Mouse (Mus musculus) bone marrow macrophage, adult 2 months (primary cell): Measurements from ENCODE around the gene Serpina3n. TPM values are rescaled to one million over a fixed set of nuclear protein-coding genes. Genes with fewer than 3 reads are reported as not detected.
"Not testable (repeated sequence)": the region's sequence is repeated elsewhere in the genome, so short reads cannot be mapped to it uniquely, and the experiment has no call there.

Source experiments
- H3K27ac ChIP-seq: 2 replicates; pipeline ENCODE4 v1.5.1; 2012; ENCODE audit warnings: low read depth, low read length; ENCODE audit not compliant: insufficient read depth
- H3K4me1 ChIP-seq: 2 replicates; pipeline ENCODE4 v1.6.1; 2012; ENCODE audit warnings: low read length; ENCODE audit not compliant: control insufficient read depth, insufficient read depth
- H3K4me3 ChIP-seq: 2 replicates; pipeline ENCODE4 v1.5.1; 2012; ENCODE audit warnings: mild to moderate bottlenecking, low read length, moderate library complexity; ENCODE audit not compliant: insufficient read depth
- CTCF ChIP-seq: IDR thresholded peaks from 2 replicates; pipeline ENCODE4 v1.5.1; 2012; ENCODE audit warnings: low read depth, mild to moderate bottlenecking, low read length, moderate library complexity
- POLR2A ChIP-seq: IDR thresholded peaks from 2 replicates; pipeline ENCODE4 v1.6.1; 2012; ENCODE audit warnings: mild to moderate bottlenecking, low read depth, low read length, borderline replicate concordance
- polyA plus RNA-seq: library from polyadenylated mRNA; stranded (reverse); fragments of >200 nt; gene quantifications from 2 replicates; pipeline ENCODE4 v1.2.4, GENCODE M21; 2012; ENCODE audit not compliant: missing spikeins, insufficient read depth, insufficient read length

Gene Serpina3n
- polyA plus RNA-seq, 1 experiment, result not detected

GRCm38 (mm10) chr12:104433951-104434735 is 27.6 kb downstream of the Serpina3n start:
- no peak for TF ChIP-seq CTCF
- no peak for TF ChIP-seq POLR2A
- H3K27ac ChIP-seq, result no peak overlapping the region
- H3K4me1 ChIP-seq, result no peaks in the 10 kb centered on the region
- H3K4me3 ChIP-seq, result no peak overlapping the region

DNA sequence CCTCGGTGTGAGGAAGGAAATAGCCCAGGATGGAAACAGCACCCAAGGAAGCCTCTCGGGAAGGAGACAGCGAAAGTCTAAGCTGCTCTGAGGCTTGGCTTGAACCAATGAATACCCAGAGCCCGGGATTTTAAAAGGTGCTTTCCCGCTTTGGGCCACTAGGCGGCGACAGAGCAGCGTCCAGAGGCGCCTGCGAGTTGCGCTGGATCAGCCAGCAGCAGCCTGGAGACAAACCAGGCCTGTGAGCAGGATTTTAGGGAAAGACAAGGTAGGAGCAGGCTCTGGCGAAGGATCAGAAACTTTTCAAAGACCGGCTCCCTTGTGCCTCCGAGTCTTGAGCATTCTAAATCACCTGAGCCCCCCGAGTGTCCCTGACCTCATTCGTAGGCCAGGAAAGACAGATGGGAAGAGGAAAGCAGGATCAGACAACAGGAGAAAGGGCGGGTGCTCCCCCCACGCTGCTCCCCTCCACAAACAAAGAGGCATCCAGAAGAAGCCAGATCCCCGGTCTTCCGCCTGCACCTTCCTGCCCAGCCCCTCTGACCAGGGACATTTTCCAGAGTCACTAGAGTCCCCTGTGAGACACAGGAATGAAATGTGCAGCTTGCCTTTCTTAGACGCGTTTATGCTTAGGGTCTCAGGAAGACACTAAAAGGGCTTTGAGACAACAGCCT is 33.7 kb downstream of the Serpina3n start:
- Histone ChIP-seq H3K27ac (no peak overlapping the region), H3K4me1 (no peaks in the 10 kb centered on the region), H3K4me3 (no peak overlapping the region)
- TF ChIP-seq CTCF, result peak; percentile 55
- no peak for TF ChIP-seq POLR2A

DNA sequence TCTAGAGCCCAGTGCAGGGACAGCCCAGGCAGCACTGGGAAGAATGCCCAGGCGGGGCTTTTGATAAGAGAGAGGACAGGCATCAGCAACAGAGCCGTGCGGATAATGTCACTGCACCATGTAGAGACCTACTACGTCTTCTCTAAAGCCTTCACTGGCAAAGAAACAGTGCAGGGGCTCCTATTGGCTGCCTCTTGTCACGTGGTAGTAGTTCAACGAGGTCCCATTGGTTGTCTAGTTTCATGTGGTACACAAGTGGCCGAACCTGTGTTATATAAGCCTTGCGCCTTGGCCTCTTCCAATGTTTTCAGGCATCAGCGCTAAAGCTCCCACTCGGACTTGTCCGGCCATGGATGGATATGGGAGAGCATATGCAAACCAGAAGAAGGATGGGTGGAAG is 37.2 kb downstream of the Serpina3n start:
- TF ChIP-seq CTCF, result no peak
- no peak for TF ChIP-seq POLR2A
- no peak overlapping the region for H3K27ac ChIP-seq
- no peak overlapping the region for H3K4me3 ChIP-seq
- H3K4me1 ChIP-seq, result no peaks in the 10 kb centered on the region

DNA sequence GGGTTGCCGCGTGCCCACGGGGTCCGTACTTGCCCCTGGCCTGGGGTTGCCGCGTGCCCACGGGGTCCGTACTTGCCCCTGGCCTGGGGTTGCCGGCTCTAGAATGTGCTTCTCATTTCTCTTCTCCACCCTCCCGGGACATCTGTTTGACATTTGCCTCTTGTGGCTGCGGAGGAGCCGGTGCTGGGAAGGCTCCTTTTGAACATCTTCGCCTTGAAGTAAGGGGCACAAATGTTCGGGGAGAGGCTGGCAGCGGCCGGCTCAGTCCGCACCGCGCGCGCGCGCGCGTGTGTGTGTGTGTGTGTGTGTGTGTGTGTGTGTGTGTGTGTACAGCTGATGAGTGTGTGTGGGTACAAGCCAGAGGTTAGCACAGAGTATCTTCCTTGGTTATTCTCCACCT is 40.5 kb downstream of the Serpina3n start:
- H3K4me3 ChIP-seq, H3K27ac ChIP-seq, H3K4me1 ChIP-seq: not testable (repeated sequence)

GRCm38 (mm10) chr12:104448099-104448498 is 41.6 kb downstream of the Serpina3n start:
- Histone ChIP-seq H3K4me1 (no peaks in the 10 kb centered on the region), H3K27ac (no peak overlapping the region), H3K4me3 (no peak overlapping the region)
- TF ChIP-seq CTCF (peak; percentile 88), POLR2A (no peak)

DNA sequence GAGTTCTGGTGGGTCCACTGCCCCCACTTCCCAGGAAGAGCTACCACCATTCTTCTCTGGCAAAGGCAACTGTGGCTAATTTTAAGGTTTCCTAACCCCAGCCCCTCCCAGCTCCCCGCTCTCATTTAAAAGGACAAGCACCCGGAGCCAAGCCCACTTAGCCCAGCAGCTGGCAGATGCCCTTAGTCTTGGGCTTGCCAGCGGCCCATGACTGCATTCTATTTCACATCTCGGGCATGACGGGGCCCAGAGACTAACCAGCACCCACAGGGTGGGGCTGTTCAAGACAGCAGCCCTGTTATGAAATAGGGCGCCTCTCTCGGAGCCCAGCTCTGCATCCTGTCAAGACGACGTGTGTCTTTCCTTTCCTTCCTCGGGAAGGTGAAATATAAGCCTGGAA is 43.7 kb downstream of the Serpina3n start:
- TF ChIP-seq CTCF (no peak), POLR2A (no peak)
- H3K4me1 ChIP-seq, result no peaks in the 10 kb centered on the region

DNA sequence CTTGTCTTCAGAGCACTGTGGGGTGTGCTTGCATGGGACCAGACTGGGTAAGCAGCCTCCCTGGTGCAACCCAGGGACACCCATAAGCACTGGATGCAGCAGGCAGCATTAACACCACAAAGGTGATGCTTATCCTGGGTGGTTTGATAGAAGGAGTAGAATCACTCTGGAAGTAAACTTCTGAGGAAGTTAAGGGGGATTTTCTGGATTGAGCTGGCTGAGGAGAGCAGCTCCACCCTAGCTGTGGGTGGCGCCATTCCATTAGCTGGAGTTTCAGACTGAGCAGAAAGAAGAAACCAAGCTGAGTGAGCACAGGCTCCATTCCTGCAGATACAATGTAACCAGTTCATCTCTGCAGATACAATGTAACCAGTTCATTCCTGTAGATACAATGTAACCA is 46.5 kb downstream of the Serpina3n start:
- H3K27ac ChIP-seq, result no peak overlapping the region
- TF ChIP-seq POLR2A (no peak), CTCF (no peak)
- no peaks in the 10 kb centered on the region for H3K4me1 ChIP-seq
- no peak overlapping the region for H3K4me3 ChIP-seq

More for the DNA sequence above, 43.7 kb downstream of the Serpina3n start:
- H3K27ac ChIP-seq, result no peak overlapping the region
- no peak overlapping the region for H3K4me3 ChIP-seq

DNA sequence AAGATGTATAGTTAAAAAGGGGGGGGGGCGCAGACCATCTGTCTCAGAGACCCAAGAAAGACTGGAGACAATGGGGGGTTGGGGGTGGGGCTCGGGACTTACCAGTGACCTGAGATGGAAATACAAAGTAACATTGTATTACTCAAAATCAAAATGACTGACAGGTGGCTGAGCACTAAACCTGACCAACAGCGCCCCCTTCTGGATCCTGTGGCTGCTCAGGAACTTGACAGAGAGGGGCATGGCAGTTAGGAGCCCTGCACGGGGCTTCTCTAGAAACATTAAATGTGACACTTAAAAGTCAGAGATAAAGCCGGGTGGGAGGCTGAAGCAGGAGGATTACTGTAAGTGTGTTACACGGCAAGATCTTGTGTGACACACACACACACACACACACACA is 52.8 kb downstream of the Serpina3n start:
- no peaks in the 10 kb centered on the region for H3K4me1 ChIP-seq
- TF ChIP-seq POLR2A (no peak), CTCF (0 out of 2 replicates have a peak, but pooled peaks have one; percentile 30)
- H3K27ac ChIP-seq, result no peak overlapping the region

DNA sequence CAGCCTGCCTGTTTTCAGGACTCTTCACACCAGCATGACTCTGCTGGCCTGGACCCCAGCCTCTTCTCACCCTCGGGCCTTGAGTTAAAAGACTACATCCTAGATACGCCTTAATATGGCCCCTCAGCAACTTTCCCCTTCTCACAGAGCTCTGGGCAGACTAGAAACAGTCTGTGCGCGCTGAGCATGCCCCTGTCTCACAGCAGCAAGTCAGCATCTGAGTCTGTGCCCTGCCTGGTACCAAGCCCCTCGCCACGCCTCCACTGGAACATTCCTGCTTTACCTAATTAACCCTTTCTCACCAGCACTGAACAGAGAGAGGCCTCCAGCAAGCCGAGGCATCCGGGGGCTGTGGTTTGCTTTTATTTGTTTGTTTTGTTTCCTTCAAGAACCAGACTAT is 54.8 kb downstream of the Serpina3n start:
- Histone ChIP-seq H3K4me1 (no peaks in the 10 kb centered on the region), H3K27ac (no peak overlapping the region), H3K4me3 (no peak overlapping the region)
- no peak for TF ChIP-seq POLR2A
- TF ChIP-seq CTCF, result no peak

More for the DNA sequence above, 52.8 kb downstream of the Serpina3n start:
- no peak overlapping the region for H3K4me3 ChIP-seq

Other genes starting within 250 kb of the Serpina3n start
- not detected in 2 replicates for gene Serpina3f, start 192.2 kb upstream of the Serpina3n start, polyA plus RNA-seq
- gene Serpina3g, start 170.5 kb upstream of the Serpina3n start, polyA plus RNA-seq, result 0.66 and 0.75 TPM in 2 replicates
- gene Serpina3i, start 143.6 kb upstream of the Serpina3n start, polyA plus RNA-seq, result not detected in 2 replicates
- not detected in 2 replicates for gene Serpina3j, start 92.2 kb upstream of the Serpina3n start, polyA plus RNA-seq
- not detected in 2 replicates for gene Serpina3k, start 68.2 kb upstream of the Serpina3n start, polyA plus RNA-seq
- gene Serpina3m, start 68.2 kb upstream of the Serpina3n start, polyA plus RNA-seq, result not detected in 2 replicates
- gene Gsc, start 66.6 kb downstream of the Serpina3n start, polyA plus RNA-seq, result not detected in 2 replicates